Mouse (Mus musculus) thymus, adult 2 months (tissue): Measurements from ENCODE around the gene Hsd17b13.

Experiments
- CTCF ChIP-seq: fragments of 200-500 bp; IDR thresholded peaks from 2 replicates; pipeline ENCODE4 v1.5.1; 2012; ENCODE audit warnings: mild to moderate bottlenecking, control low read depth, low read length, moderate library complexity, borderline replicate concordance; ENCODE audit not compliant: control insufficient read depth, poor library complexity, insufficient read depth; ENCODE audit errors: extremely low read depth
- POLR2A ChIP-seq: fragments of 200-500 bp; IDR thresholded peaks from 2 replicates; pipeline ENCODE4 v1.6.1; 2012; ENCODE audit warnings: mild to moderate bottlenecking, low read length, control low read depth, moderate library complexity; ENCODE audit not compliant: control insufficient read depth, poor library complexity, insufficient read depth; ENCODE audit errors: extremely low read depth

DNA sequence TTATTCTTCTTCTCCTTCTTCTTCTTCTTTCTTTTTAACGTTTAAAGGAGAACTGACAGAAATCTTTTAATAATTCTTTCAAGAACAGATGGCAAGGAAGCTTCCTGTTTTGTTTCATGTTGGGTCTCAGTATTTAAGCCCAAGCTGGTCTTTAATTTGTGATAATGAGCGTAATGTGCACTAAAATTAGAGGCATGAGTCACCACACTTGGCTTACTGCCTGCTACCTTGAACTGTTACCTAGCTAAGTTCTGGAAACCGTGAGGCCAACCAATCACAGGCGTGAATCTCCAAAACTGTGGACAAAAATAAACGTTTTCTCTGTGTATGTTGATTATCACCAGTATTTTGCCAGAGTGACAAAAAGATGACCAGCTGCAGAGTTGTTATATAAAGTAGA lies 21.5 kb upstream of the Hsd17b13 start:
- TF ChIP-seq POLR2A: no peak
- no peak for TF ChIP-seq CTCF
